Mouse (Mus musculus) left cerebral cortex, postnatal 36 days (tissue): ENCODE results near the gene Nckap5. TPM values are rescaled to one million over a fixed set of nuclear protein-coding genes. Genes with fewer than 3 reads are reported as not detected.

Experiments used
- DNase-seq, 2 experiments: peaks; one replicate each; pipeline ENCODE4 v3.0.0; 2021 to 2022; ENCODE audit warnings: low spot score in 2 of 2, mixed read lengths in 1 of 2
- intact Hi-C: fragments of 180-260 bp; cut with DNase I; formaldehyde crosslinking; loops from one replicate; pipeline ENCODE4 v1.15.1; 2025
- total RNA-seq, 2 experiments: library from RNA; stranded (reverse); gene quantifications; 2 replicates each; pipeline ENCODE4 v1.2.3; 2021

Gene Nckap5
- total RNA-seq, 2 experiments from 2014 or later, result 4.3 to 8.5 TPM

DNA sequence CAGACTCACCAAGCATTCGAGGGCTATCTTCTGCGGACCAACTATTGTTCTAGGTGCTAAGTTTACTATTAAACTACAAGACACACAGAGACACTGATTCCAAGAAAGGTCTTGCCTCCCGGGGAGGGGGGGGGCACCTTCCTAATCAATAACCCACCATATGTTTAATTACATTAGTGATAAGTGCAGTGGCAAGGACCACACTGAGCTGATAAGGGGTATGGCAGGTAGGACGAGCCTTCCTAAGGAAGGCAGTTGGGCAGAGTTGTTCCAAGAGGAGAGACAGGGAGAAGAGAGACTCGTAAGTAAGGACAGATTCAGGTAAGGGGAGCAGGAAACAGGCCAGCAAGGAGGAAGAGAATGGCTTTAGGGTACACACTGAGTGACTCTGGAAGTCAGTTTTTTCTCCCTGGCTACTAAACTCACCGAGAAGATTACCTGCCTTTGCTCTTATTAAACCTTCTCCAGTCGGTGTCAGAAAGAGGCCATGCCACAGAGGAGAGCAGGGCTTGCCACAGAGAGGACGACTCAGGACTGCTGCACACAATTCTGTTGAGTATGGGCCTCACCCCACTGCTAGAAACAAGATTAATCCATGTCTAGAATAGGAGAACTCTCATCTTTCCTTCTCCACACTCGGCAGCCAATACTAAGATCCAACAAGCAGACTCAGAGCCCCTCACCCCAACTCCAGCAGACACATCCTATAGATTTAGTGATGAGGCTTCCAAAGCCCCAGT lies 104.8 kb downstream of the Nckap5 start:
- DNase-seq, result no peak
- intact Hi-C loops, result loop anchor here (10.0 kb wide), 1 partner anchor 231 kb away; no protein-coding TSS in a partner anchor

- intact Hi-C loops, result loop anchor here (10.0 kb wide), 1 partner anchor 227 kb away; no protein-coding TSS in a partner anchor
- DNase-seq, result no peak
These were observed 108.7 kb downstream of the Nckap5 start for GRCm38 (mm10) chr1:126721917-126722316.

DNA sequence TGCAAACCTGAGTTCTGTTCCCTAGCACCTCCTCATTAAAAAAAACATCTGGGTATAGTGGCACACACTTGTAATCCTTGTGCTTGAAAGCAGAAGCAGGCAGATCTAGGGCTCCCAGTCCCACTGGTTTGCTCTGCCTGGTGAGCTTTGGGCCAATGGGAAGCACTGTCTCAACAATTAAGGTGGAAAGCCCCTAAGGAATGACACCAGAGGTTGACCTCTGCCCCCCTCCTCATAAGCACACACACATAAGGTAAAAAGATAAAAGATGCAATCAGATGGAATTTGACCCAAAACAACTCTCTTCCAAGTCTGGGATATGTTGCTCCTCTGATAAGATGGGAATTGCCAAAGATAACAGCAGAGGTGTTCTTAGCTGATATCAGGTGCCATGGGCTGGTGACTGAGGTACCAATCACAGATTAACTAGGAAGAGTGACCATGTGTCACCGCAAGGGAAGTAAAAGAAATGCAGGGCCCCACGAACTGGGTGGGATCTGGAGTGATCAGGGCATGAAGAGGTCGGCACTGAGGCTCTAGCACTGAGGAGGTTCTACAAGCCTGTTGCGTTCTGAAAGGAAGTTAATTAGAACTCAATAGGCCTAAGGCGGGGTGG lies 110.8 kb downstream of the Nckap5 start:
- no peak for DNase-seq
- intact Hi-C loops, result loop anchor here (10.0 kb wide), 1 partner anchor 225 kb away; no protein-coding TSS in a partner anchor

DNA sequence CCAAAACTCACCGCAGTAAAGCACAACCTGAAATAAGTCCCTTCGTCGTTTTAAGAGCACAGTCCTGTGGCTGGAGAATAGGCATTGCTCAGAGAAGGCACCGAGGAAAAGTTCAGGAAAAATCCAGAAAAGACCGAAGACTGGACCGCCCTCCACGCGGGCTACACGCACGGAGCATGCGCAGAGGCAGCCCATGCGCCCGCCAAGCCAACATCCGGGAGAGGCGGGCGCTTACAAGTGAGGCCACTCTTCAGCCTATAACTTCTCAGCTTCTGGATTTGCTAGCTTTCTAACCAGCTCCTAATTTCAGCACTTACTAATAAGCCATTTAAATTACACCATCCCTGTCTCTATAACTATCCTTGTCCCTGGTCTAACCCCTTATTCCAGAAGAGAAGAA lies 124.0 kb downstream of the Nckap5 start:
- DNase-seq, result no peak
- intact Hi-C loops, result no loop called here

DNA sequence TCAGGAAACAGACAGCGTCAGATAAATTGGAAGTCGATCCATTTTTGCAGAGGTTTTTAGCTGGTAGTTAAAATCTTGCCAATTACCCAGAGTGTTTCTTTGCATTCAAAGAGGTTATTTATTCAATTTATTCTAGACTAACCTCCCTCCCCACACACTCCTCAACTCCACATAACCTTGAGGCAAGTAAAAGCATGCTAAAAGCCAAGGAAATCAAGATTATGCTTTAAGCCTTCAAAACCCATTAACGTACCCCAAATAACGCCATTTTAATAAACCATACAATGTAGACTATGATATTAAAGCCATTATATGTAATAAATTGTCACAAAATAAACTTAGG lies 129.7 kb downstream of the Nckap5 start:
- DNase-seq, result no peak
- intact Hi-C loops, result no loop called here

DNA sequence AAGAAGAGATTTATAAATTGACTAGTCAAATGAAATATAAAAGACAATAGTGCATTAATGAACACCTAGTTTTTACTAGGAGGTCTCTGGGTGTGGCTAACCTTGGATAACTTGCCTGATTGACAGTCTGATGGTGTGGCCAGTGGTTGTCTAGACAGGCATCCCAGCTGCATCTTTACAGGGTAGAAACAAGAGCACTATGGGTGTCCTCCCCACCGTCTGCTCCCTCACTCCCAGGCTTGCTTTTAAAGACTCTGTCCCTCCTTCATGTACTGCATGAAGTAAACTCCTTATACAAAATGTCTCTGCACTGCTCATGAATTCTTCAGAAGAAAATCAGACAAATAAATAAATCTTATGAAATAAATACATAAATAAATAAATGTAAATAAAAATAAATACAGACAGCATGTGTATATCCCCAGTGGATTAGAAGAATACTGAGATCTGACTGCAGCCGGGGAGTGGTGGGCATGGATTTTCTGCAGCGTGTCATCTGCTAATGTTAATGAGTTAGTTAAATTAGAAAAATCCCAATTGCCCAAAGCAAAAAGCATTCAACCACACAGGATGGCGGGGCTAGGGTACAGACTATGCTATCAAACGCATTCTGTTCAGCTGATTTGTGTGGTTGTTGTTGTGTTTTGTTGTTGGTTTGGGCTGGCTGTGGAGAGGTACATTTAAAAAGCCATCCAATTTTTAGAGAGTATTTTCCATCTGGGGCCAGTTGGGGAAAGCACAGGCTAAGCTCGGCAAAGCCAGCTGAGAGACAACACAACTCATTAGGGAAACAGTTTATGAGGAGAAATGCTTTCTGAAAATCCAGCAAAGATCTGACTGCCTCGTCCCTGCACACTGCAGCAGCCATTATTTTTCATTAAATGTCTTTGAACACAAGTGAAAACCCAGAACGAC lies 130.3 kb downstream of the Nckap5 start:
- intact Hi-C loops, result no loop called here
- no peak for DNase-seq

GRCm38 (mm10) chr1:126693585-126693984 lies 137.0 kb downstream of the Nckap5 start:
- DNase-seq, result no peak
- intact Hi-C loops, result no loop called here

DNA sequence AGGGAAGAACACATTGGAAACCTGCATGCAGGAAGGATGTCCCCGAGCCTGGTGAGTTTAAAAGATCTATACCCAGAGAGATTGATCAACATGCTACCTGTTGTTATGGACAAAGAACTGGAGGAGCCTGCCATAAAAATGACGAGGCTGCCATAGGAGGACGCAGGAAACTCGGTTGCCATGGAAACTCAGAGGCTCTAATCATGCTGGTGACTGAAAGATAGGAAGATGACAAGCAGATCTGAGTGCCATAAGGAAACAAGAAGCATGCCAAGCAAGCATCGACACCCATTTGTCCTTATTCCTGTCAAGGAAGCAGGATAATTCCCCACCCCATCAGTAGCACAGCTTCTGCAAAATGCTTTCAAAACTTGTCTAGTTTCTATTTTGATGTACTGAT lies 142.0 kb downstream of the Nckap5 start:
- DNase-seq, result no peak
- intact Hi-C loops, result no loop called here

DNA sequence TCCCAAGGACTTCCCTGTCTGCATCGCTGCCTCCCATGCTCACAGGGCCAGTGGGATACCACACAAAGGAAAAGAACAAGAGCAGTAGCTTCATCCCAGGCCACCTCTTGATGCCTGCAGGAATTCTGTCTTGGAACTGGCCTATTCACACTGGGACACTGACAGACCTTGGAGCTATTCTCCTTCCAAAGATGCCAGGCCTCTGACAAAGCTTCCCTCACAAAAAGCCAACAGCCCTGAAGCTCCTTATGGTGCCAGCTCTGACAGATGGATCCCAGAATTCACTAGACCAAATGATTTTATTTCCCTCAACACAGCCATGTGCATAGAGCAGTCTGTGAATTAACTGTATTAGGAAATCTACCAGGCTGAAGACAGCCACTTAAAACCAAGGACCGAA lies 143.9 kb downstream of the Nckap5 start:
- intact Hi-C loops, result no loop called here
- no peak for DNase-seq

- intact Hi-C loops, result no loop called here
These were observed 146.8 kb downstream of the Nckap5 start for GRCm38 (mm10) chr1:126683621-126684445.

DNA sequence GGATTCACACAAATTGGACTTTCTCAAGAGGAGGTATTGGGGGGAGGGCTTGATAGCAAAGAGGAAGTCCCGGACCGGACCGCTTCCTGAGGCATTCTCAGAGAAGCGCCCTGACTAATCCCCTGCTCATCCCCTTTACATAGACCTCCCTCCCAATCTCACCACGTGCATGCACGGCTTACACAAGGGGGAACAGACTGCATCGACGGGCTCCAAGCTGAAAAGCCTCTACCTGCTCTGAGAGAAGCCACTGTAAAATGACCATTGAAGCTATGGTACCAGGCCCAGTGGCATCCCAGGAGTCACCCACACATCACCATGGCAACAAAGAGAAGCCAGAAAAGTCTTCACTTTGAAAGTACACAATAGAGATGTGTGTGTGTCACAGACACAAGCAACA lies 148.8 kb downstream of the Nckap5 start:
- no peak for DNase-seq
- intact Hi-C loops, result no loop called here

More at GRCm38 (mm10) chr1:126683621-126684445, 146.8 kb downstream of the Nckap5 start:
- DNase-seq, result peak; percentile 14 to 43

- intact Hi-C loops, result no loop called here
- DNase-seq, result no peak
These were observed 151.3 kb downstream of the Nckap5 start for GRCm38 (mm10) chr1:126679348-126679747.

GRCm38 (mm10) chr1:126677280-126677679 lies 153.3 kb downstream of the Nckap5 start:
- no peak for DNase-seq
- intact Hi-C loops, result no loop called here

- intact Hi-C loops, result no loop called here
- DNase-seq, result no peak
These were observed 153.8 kb downstream of the Nckap5 start for GRCm38 (mm10) chr1:126676769-126677168.

DNA sequence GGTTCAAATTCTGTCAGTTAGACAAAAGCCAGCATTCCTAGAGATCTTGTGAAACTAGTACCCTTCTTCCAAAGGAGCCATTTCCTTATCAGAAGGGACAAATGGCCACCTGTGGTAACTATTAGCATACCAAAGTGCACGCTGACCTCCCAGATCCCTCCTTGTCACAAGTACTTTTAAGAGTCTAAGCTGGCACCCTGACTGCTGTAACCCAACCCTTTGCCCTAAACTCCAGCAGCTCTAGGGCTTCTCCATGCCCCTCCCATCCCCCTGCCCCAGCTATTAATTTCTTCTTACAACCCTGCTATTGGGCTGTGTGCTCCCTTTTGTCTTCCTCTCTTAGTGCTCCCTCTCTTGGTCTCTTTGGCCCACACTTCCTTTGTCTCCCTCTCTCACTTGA lies 155.5 kb downstream of the Nckap5 start:
- no peak for DNase-seq
- intact Hi-C loops, result no loop called here

- DNase-seq, result no peak
- intact Hi-C loops, result no loop called here
These were observed 157.4 kb downstream of the Nckap5 start for GRCm38 (mm10) chr1:126673238-126673637.

GRCm38 (mm10) chr1:126670507-126670906 lies 160.1 kb downstream of the Nckap5 start:
- no peak for DNase-seq
- intact Hi-C loops, result no loop called here

GRCm38 (mm10) chr1:126660098-126660999 lies 170.2 kb downstream of the Nckap5 start:
- no peak for DNase-seq
- intact Hi-C loops, result no loop called here
